Mouse (Mus musculus): ENCODE results near the gene Rnf207.

GRCm38 (mm10) chr4:152278986-152279385, 39.8 kb downstream of the Rnf207 start:
- no peak for TF ChIP-seq EP300 (IDR thresholded peaks at IDR 0.05; ENCODE audit: low read depth)
- TF ChIP-seq CTCF (IDR thresholded peaks at IDR 0.05; ENCODE audit: low read depth), result no peak

All from liver, embryonic 14.5 days (tissue).